Mouse (Mus musculus): ENCODE measurements around the gene Adcy5. TPM values are rescaled to one million over a fixed set of nuclear protein-coding genes. Genes with fewer than 3 reads are reported as not detected.

Gene Adcy5
- polyA plus RNA-seq, 1 experiment, result 57.9 TPM

- peak; percentile 63 for DNase-seq (ENCODE audit: low spot score)
Observed at GRCm38 (mm10) chr16:35156306-35156695, 1.6 kb downstream of the Adcy5 start.

- no peak for DNase-seq (ENCODE audit: low spot score)
Observed at GRCm38 (mm10) chr16:35156832-35157231, 2.2 kb downstream of the Adcy5 start.

- no peak for DNase-seq (ENCODE audit: low spot score)
Observed at GRCm38 (mm10) chr16:35159532-35159931, 4.9 kb downstream of the Adcy5 start.

GRCm38 (mm10) chr16:35159991-35160390 lies 5.3 kb downstream of the Adcy5 start:
- DNase-seq (ENCODE audit: low spot score), result no peak

GRCm38 (mm10) chr16:35164361-35165224 lies 9.9 kb downstream of the Adcy5 start:
- DNase-seq (ENCODE audit: low spot score), result no peak

GRCm38 (mm10) chr16:35165361-35165760 lies 10.7 kb downstream of the Adcy5 start:
- no peak for DNase-seq (ENCODE audit: low spot score)

- no peak for DNase-seq (ENCODE audit: low spot score)
Observed at GRCm38 (mm10) chr16:35165788-35166187, 11.1 kb downstream of the Adcy5 start.

- DNase-seq (ENCODE audit: low spot score), result no peak
Observed at GRCm38 (mm10) chr16:35169431-35169830, 14.8 kb downstream of the Adcy5 start.

- no peak for DNase-seq (ENCODE audit: low spot score)
Observed at GRCm38 (mm10) chr16:35172195-35172594, 17.5 kb downstream of the Adcy5 start.

- DNase-seq (ENCODE audit: low spot score), result no peak
Observed at GRCm38 (mm10) chr16:35178516-35178915, 23.8 kb downstream of the Adcy5 start.

GRCm38 (mm10) chr16:35179082-35179481 lies 24.4 kb downstream of the Adcy5 start:
- DNase-seq (ENCODE audit: low spot score), result peak; percentile 42

GRCm38 (mm10) chr16:35183161-35183560 lies 28.5 kb downstream of the Adcy5 start:
- DNase-seq (ENCODE audit: low spot score), result no peak

GRCm38 (mm10) chr16:35188111-35188510 lies 33.4 kb downstream of the Adcy5 start:
- no peak for DNase-seq (ENCODE audit: low spot score)

GRCm38 (mm10) chr16:35189420-35190141 lies 34.9 kb downstream of the Adcy5 start:
- no peak for DNase-seq (ENCODE audit: low spot score)

GRCm38 (mm10) chr16:35190777-35191176 lies 36.1 kb downstream of the Adcy5 start:
- no peak for DNase-seq (ENCODE audit: low spot score)

- no peak for DNase-seq (ENCODE audit: low spot score)
Observed at GRCm38 (mm10) chr16:35191271-35191670, 36.6 kb downstream of the Adcy5 start.

- DNase-seq (ENCODE audit: low spot score), result no peak
Observed at GRCm38 (mm10) chr16:35192471-35192870, 37.8 kb downstream of the Adcy5 start.

- DNase-seq (ENCODE audit: low spot score), result no peak
Observed at GRCm38 (mm10) chr16:35193357-35193756, 38.7 kb downstream of the Adcy5 start.

- DNase-seq (ENCODE audit: low spot score), result no peak
Observed at GRCm38 (mm10) chr16:35199721-35200431, 45.2 kb downstream of the Adcy5 start.

GRCm38 (mm10) chr16:35200432-35201142 lies 45.9 kb downstream of the Adcy5 start:
- no peak for DNase-seq (ENCODE audit: low spot score)

GRCm38 (mm10) chr16:35201281-35201680 lies 46.6 kb downstream of the Adcy5 start:
- no peak for DNase-seq (ENCODE audit: low spot score)

GRCm38 (mm10) chr16:35203511-35203910 lies 48.8 kb downstream of the Adcy5 start:
- DNase-seq (ENCODE audit: low spot score), result no peak
